Mouse (Mus musculus): ENCODE results near the gene Opcml. TPM values are rescaled to one million over a fixed set of nuclear protein-coding genes. Genes with fewer than 3 reads are reported as not detected.

The Opcml gene
- polyA plus RNA-seq, 1 experiment, result 0.83 TPM

- no peak overlapping the region for H3K4me3 ChIP-seq (ENCODE audit: insufficient read depth, low read length)
- TF ChIP-seq POLR2A (IDR thresholded peaks at IDR 0.05; ENCODE audit: low read depth, low read length) (no peak), CTCF (IDR thresholded peaks at IDR 0.05; ENCODE audit: borderline replicate concordance, insufficient read depth, low read length) (no peak)
- H3K27ac ChIP-seq (ENCODE audit: insufficient read depth, low read length), result no peak overlapping the region
- no peaks in the 10 kb centered on the region; the same call in 1 of the 2 replicates for H3K4me1 ChIP-seq (ENCODE audit: control insufficient read depth, insufficient read depth, low read length)
Measured at GRCm38 (mm10) chr9:28404616-28405015, 614.0 kb downstream of the Opcml start.

DNA sequence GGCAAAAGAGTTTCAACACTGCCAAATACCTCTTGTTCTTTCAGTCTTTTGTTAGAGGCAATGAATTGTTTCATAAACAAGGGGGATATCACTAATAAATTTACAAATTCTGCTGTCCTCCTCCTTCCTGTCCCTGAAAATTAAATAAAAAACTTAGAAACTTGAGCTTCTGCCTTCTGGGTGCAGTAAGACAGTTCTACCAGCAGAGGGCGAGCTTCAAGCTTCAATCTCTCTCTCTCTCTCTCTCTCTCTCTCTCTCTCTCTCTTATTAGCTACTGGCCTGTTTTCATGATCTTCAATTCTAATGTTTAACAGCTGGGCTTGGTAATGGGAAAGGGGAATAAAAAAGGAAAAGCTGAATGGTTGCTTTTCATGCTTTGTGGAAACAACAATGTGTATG lies 615.2 kb downstream of the Opcml start:
- no peak for TF ChIP-seq POLR2A (IDR thresholded peaks at IDR 0.05; ENCODE audit: low read depth, low read length)
- no peak for TF ChIP-seq CTCF (IDR thresholded peaks at IDR 0.05; ENCODE audit: borderline replicate concordance, insufficient read depth, low read length)
- Histone ChIP-seq H3K4me1 (ENCODE audit: control insufficient read depth, insufficient read depth, low read length) (no peaks in the 10 kb centered on the region; the same call in 1 of the 2 replicates), H3K27ac (ENCODE audit: insufficient read depth, low read length) (no peak overlapping the region), H3K4me3 (ENCODE audit: insufficient read depth, low read length) (no peak overlapping the region)

- H3K27ac ChIP-seq (ENCODE audit: insufficient read depth, low read length), result no peak overlapping the region
- H3K4me1 ChIP-seq (ENCODE audit: control insufficient read depth, insufficient read depth, low read length), result no peaks in the 10 kb centered on the region
- TF ChIP-seq POLR2A (IDR thresholded peaks at IDR 0.05; ENCODE audit: low read depth, low read length) (no peak), CTCF (IDR thresholded peaks at IDR 0.05; ENCODE audit: borderline replicate concordance, insufficient read depth, low read length) (no peak)
- no peak overlapping the region for H3K4me3 ChIP-seq (ENCODE audit: insufficient read depth, low read length)
Measured at GRCm38 (mm10) chr9:28420808-28421207, 630.2 kb downstream of the Opcml start.

DNA sequence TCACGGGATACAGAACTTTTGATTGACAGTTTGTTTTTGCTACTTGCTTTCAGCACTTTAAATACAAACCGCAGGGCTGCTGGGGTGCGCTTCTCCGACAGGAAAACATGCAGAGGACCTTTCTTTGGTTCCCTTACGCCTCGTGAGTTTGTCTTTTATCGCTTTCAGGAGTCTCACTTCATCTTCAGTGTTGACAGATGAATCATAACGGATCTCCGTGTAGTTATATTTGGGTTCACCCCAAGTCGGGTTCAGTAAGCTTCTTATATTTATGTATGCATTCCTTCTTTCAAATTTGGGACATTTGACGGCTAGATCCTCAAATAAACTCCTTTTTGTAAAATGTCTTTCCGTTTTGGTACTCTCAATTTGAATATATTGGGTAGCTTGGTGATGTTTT lies 632.8 kb downstream of the Opcml start:
- H3K27ac ChIP-seq (ENCODE audit: insufficient read depth, low read length), result no peak overlapping the region
- H3K4me1 ChIP-seq (ENCODE audit: control insufficient read depth, insufficient read depth, low read length), result no peaks in the 10 kb centered on the region
- H3K4me3 ChIP-seq (ENCODE audit: insufficient read depth, low read length), result no peak overlapping the region
- TF ChIP-seq POLR2A (IDR thresholded peaks at IDR 0.05; ENCODE audit: low read depth, low read length), result no peak
- no peak for TF ChIP-seq CTCF (IDR thresholded peaks at IDR 0.05; ENCODE audit: borderline replicate concordance, insufficient read depth, low read length)

DNA sequence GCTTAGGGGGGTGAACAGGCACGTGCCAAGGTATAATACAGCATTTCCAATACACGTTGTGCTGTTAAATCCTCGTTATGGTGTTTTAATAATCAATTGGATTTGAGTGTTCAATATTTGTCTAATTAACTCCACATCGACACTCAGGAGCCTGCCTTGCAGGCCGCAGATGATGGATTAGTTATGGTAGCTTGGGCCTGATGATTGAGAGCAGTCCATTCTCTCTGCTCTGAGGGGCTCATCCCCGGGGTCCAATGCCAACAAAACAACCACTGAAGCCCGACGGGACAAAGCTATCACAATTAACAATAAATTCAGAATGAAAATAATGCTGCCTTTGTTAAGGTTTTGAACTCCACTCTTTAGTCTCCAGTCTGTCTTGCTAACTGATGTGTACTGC lies 641.6 kb downstream of the Opcml start:
- no peak for TF ChIP-seq CTCF (IDR thresholded peaks at IDR 0.05; ENCODE audit: borderline replicate concordance, insufficient read depth, low read length)
- TF ChIP-seq POLR2A (IDR thresholded peaks at IDR 0.05; ENCODE audit: low read depth, low read length), result no peak
- Histone ChIP-seq H3K27ac (ENCODE audit: insufficient read depth, low read length) (no peak overlapping the region), H3K4me1 (ENCODE audit: control insufficient read depth, insufficient read depth, low read length) (no peaks in the 10 kb centered on the region), H3K4me3 (ENCODE audit: insufficient read depth, low read length) (no peak overlapping the region)

DNA sequence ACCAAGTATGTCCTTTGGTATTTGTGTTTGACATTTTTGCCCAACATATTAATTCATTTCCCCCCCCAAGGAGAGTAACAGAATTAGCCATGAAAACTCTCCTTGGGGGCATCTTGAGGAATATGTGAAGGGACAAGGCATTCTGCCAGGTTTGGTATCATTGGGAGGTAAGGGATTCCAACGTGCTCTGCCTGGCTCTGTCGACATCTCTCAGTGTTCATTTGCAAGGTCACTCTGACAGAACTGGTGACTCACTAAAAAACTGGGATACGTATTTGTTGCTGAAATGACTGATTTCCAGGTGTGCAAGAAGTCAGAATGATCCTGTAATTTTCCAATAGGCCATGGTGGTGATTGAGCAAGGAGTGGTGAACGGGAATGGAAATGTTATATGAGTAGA lies 648.2 kb downstream of the Opcml start:
- TF ChIP-seq CTCF (IDR thresholded peaks at IDR 0.05; ENCODE audit: borderline replicate concordance, insufficient read depth, low read length), result no peak
- no peak for TF ChIP-seq POLR2A (IDR thresholded peaks at IDR 0.05; ENCODE audit: low read depth, low read length)
- Histone ChIP-seq H3K4me3 (ENCODE audit: insufficient read depth, low read length) (no peak overlapping the region), H3K4me1 (ENCODE audit: control insufficient read depth, insufficient read depth, low read length) (no peaks in the 10 kb centered on the region), H3K27ac (ENCODE audit: insufficient read depth, low read length) (no peak overlapping the region)

GRCm38 (mm10) chr9:28439433-28440191 lies 649.0 kb downstream of the Opcml start:
- no peak overlapping the region for H3K27ac ChIP-seq (ENCODE audit: insufficient read depth, low read length)
- TF ChIP-seq POLR2A (IDR thresholded peaks at IDR 0.05; ENCODE audit: low read depth, low read length), result no peak
- TF ChIP-seq CTCF (IDR thresholded peaks at IDR 0.05; ENCODE audit: borderline replicate concordance, insufficient read depth, low read length), result no peak
- H3K4me3 ChIP-seq (ENCODE audit: insufficient read depth, low read length), result no peak overlapping the region
- H3K4me1 ChIP-seq (ENCODE audit: control insufficient read depth, insufficient read depth, low read length), result no peaks in the 10 kb centered on the region

DNA sequence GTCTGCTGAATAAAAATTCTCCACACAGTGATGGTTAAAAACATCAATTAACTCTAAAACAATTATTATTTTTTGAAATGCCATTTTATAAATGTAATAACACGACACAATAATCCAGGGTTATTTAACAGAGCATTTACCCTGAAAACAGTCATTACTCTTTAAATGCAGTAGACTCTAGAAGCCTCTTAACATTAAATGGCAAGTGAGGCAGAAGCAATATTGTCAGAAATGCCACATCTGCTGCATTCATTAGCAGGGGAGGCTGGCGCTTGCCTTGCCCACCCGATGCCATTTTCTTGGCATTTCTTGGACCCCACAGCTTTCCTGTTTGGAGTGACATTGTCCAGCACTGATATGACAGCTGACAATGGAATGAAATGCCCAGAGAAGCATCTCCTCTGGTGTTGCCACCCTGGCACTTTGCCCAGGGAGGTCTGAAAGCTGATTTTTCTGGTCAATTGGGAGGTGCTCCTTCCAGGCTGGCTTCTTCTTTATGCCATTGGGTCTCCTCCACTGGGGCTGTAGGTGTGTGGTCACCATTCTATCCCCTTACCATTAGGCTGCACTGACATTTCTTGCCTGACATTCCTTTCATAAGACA lies 649.7 kb downstream of the Opcml start:
- TF ChIP-seq CTCF (IDR thresholded peaks at IDR 0.05; ENCODE audit: borderline replicate concordance, insufficient read depth, low read length), result no peak
- no peak for TF ChIP-seq POLR2A (IDR thresholded peaks at IDR 0.05; ENCODE audit: low read depth, low read length)
- Histone ChIP-seq H3K4me1 (ENCODE audit: control insufficient read depth, insufficient read depth, low read length) (no peaks in the 10 kb centered on the region), H3K4me3 (ENCODE audit: insufficient read depth, low read length) (no peak overlapping the region), H3K27ac (ENCODE audit: insufficient read depth, low read length) (no peak overlapping the region)

DNA sequence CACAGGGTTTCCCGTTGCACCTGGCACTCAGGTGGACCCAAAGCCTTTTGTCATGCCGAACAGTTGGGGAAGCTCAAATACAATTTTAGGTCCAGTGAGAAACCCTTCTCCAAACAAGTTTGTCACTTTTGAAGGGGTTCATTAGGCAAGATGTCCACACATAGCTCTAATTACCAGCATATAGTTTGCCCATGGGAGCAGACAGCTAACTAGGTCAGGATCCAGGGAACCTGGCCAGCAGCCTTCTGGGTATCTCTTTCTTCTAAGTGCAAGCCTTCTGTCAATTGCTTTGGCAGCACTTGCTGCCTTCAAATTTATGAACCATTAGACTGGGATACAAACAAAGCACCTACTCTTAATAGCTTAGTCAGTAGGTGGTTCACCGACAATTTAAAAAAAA lies 653.9 kb downstream of the Opcml start:
- no peak for TF ChIP-seq POLR2A (IDR thresholded peaks at IDR 0.05; ENCODE audit: low read depth, low read length)
- no peak overlapping the region for H3K4me3 ChIP-seq (ENCODE audit: insufficient read depth, low read length)
- H3K27ac ChIP-seq (ENCODE audit: insufficient read depth, low read length), result no peak overlapping the region
- no peaks in the 10 kb centered on the region for H3K4me1 ChIP-seq (ENCODE audit: control insufficient read depth, insufficient read depth, low read length)

- Histone ChIP-seq H3K27ac (ENCODE audit: insufficient read depth, low read length) (no peak overlapping the region), H3K4me3 (ENCODE audit: insufficient read depth, low read length) (no peak overlapping the region), H3K4me1 (ENCODE audit: control insufficient read depth, insufficient read depth, low read length) (no peaks in the 10 kb centered on the region)
- TF ChIP-seq CTCF (IDR thresholded peaks at IDR 0.05; ENCODE audit: borderline replicate concordance, insufficient read depth, low read length), result no peak
- TF ChIP-seq POLR2A (IDR thresholded peaks at IDR 0.05; ENCODE audit: low read depth, low read length), result no peak
Measured at GRCm38 (mm10) chr9:28444972-28445371, 654.4 kb downstream of the Opcml start.

Measured in embryonic fibroblast, embryonic 13.5 days (primary cell).